Mouse (Mus musculus) erythroid progenitor cell, adult 5-6 weeks (primary cell): Measurements from ENCODE around the gene Parp16. TPM values are rescaled to one million over a fixed set of nuclear protein-coding genes. Genes with fewer than 3 reads are reported as not detected.
"Not testable (repeated sequence)": the region's sequence is repeated elsewhere in the genome, so short reads cannot be mapped to it uniquely, and the experiment has no call there.

Source experiments
- ATAC-seq: replicated peaks from 2 replicates; pipeline ENCODE4 v1.8.0; 2016; ENCODE audit warnings: moderate number of reproducible peaks, mild to moderate bottlenecking, moderate TSS enrichment, inconsistent platforms; ENCODE audit not compliant: poor library complexity, low FRiP score, severe bottlenecking
- total RNA-seq, 2 experiments: library from RNA; stranded (forward) in 1 of 2; stranded (reverse) in 1 of 2; fragments of 150-400 nt in 1 of 2; fragments of 186-747, 209-891 nt in 1 of 2; gene quantifications; 2 replicates each; pipeline versions ENCODE4 v1.2.3 to v1.2.4; 2015 to 2017; ENCODE audit warnings: low replicate concordance in 2 of 2

Gene Parp16
- total RNA-seq, 2 experiments from 2014 or later, result 15.2 to 28.5 TPM

GRCm38 (mm10) chr9:65205049-65205815, 10.1 kb downstream of the Parp16 start:
- ATAC-seq, result no peak

DNA sequence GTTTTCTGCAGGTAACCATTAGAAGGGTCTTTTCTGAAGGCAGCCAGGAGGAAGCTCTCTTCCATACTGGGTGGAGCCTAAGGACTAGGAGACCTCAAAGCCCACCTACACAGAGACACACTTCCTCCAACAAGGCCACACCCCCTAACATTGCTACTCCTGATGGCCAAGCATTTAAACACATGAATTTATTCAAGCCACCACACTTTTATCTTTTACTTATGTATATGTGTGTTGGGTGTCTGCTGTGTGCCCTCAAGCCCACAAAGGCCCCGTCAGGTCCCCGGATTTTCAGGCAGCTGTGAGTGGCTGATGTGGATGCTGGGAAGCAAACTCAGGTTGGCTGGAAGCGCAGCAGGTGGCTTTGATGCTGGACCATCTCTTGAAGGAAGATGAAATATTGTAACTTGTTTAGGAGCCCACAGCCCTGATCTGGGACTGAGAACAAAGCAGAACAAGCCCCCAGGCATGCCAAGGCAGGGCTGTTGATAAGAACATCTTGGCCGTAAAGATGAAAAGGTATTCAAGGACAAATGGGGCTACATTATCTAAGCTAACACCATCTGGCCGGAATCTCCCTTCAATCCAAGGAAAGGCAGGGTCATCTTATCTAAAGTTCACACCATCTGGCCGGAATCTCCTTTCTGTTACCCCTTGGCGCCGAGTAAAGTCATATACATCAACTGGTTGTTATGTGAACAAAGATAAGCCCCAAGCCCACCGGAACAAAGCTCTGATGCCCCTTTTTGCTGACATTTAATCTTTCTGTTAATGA, 12.1 kb downstream of the Parp16 start:
- ATAC-seq, result not testable (repeated sequence)

DNA sequence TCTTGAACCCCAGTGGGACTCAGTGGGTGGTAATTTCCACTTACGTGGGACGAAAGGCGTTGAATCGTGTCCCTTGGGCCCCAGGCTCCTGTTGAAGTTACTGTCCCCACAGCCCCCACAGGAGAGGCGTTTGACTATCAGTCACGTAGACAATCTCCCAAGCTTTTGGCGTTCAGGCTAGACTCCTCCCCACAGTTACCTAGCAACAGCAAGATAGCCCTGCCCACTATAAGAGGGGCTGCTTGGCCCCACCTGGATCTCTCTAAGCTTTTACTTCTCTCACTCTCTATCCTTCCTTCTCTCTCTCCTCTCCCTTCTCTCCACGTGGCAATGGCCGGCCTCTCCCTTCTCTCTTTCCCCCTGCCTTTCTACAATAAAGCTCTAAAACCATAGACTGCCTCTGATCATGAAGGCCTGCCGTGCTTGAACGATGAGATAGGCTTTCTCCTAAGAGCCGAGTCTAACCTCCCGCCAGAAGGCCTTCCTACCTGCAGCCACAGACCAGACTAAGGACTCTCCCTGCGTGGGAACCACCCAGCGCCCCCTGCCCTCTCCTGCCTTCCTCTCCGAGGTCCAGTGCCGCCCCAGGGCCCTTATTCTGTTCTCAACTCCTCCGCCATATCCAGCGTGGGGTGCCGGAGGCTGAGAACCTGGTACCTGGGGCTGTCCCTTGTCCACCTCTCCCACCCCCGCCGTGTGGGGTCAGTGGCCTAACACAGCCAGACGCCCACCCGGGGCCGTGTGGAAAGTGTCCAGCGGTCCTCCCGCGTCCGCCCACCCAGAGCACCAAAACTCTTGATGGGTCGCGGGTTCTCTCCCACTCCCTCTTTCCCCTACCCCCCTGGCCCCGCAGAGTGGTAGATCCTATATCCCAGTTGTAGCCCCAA, 13.4 kb downstream of the Parp16 start:
- no peak for ATAC-seq

DNA sequence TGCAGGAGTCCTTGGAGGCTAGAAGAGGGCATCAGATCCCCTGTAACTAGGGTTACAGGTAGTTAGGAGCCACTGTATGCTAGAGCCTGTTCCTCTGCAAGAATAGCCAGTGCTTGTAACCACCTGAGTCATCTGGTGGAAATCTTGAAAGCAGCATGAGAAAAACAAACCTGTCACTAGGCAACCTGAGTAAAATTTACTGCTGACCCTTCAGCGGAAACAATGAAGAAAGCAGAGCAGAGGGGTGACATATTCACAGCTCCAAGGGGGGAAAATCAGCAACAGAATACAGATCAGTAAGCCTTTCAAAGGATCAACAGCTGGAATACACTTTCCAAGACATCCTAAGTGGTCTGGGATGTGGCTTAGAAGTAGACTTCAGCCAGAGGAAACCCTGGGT, 16.4 kb downstream of the Parp16 start:
- no peak for ATAC-seq

GRCm38 (mm10) chr9:65214425-65214777, 19.2 kb downstream of the Parp16 start:
- peak; percentile 17 for ATAC-seq

- ATAC-seq, result peak; percentile 80
These were observed 19.8 kb downstream of the Parp16 start for GRCm38 (mm10) chr9:65214778-65215493.

- peak; percentile 75 for ATAC-seq
These were observed 20.5 kb downstream of the Parp16 start for GRCm38 (mm10) chr9:65215494-65216126.

DNA sequence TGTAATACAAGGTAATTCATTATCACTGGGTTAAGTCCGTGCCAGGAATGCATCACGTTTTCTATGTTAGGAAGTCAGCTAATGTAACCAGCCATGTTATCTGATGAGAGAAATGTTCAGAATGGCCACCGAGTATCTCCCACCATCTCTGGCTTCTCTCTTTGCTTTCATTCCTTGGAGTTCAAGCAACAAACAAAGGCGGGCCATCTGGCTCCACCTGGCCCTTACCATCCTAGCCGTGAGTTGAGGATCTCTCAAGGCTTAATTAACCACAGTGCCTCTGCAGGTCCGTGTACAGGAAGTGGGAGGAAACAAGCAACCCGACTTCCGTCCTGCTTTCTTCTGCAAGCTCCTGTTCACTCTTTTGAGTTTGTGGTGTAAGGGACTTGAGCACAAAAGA, 21.8 kb downstream of the Parp16 start:
- 0 out of 2 replicates have a peak, but pooled peaks have one; percentile 16 for ATAC-seq

- peak; percentile 35 for ATAC-seq
These were observed 22.5 kb downstream of the Parp16 start for GRCm38 (mm10) chr9:65217661-65218060.

- no peak for ATAC-seq
These were observed 23.8 kb downstream of the Parp16 start for GRCm38 (mm10) chr9:65218916-65219315.

- ATAC-seq, result not testable (repeated sequence)
These were observed 25.2 kb downstream of the Parp16 start for GRCm38 (mm10) chr9:65220398-65220797.

- no peak for ATAC-seq
These were observed 28.8 kb downstream of the Parp16 start for GRCm38 (mm10) chr9:65223927-65224326.

- peak; percentile 41; the same call in 1 of the 2 replicates for ATAC-seq
These were observed 30.6 kb downstream of the Parp16 start for GRCm38 (mm10) chr9:65225795-65226194.

DNA sequence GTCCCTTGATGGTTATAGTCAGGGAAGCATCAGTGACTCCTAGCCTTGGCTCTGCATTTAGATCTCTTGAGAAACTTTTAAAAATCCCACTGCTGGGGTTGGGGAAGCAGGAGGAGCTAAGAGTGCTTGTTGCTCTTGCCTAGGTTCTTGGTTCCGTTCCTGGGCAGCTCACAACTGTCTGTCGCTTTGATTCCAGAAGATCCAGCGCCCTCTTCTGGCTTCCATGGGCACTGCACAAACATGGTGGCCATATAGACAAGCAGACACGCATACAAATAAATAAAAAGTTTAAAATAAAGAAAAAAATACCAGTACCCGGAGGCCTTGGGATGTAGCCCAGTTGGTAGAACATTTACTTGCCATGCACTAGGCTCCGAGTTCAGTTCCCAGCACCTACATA, 35.1 kb downstream of the Parp16 start:
- peak; percentile 73 for ATAC-seq

DNA sequence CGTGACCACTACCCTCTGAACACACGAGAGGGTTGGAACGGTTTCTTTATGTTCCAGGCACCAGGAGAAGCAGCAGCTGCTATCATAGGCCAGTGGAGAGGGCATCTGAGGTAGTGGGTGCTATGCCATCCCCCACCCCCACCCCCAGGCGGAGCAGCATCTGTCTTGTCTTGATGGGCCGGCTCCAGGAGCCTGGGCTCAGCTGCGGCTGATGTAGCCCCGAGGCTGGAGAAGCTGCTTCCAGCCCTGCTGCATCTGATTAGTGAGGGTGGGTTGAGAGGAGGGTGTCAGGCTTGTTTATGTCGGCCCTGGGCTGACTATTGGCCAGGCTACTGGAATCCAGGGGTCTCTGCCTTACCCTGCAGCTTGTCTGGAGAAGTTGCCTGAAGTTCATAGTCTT, 36.1 kb downstream of the Parp16 start:
- ATAC-seq, result no peak

DNA sequence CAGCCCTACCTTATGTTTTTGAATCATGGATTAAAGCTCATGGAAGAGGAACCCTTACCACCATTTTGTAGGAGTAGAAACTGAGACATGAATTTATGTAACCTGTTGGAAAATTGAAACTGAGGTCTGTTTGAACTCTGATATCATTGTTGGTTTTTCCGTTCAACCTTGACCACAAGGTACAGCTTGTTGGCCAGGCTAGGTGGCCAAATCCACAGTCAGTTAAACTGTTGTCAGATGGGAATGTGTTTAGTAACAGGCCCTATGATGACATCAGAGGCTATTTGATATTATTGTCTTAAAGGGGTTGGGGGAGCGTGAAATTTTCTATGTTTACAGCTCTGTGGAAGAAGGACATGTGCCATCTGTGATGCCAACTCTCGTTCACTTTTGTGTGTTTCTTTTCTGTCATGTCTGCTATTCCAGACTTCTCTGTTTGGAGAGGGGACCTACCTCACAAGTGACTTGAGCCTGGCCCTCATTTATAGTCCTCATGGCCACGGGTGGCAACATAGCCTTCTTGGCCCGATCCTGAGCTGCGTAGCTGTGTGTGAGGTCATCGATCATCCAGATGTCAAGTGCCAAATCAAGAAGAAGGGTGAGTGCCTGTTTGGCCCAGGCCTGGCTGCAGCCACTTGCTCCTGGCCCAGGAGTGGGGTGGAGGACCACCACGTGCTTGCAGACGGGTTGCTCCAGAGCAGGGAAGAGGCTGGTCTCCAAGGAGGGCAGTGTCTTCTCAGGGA, 38.3 kb downstream of the Parp16 start:
- no peak for ATAC-seq

GRCm38 (mm10) chr9:65234734-65235133, 39.6 kb downstream of the Parp16 start:
- ATAC-seq, result no peak

DNA sequence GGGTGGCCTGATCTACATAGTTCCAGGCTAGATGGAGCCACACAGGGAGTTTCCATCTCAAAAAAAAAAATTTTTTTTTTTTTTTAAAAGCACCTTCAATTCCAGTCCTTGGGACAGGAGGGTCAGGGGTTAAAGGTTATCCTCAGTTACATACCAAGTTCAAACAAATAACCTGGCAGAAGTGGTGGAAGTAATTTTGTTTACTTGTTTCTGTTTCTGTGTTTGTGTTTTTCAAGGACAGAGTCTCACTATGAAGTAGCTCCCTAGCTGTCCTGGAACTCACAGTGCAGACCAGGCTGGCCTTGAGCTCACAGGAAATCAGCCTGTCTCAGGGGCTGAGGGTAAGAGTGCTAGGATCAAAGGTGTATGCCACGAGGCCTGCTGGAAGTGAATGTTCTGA, 40.4 kb downstream of the Parp16 start:
- ATAC-seq, result no peak
